Mouse (Mus musculus) thymus, adult 18-20 months (tissue): ENCODE data around the gene Shc1.
"Not testable (repeated sequence)": the region's sequence is repeated elsewhere in the genome, so short reads cannot be mapped to it uniquely, and the experiment has no call there.

Source experiments
- DNase-seq, 2 experiments: peaks; one replicate each; pipeline ENCODE4 v3.0.0; 2022; ENCODE audit warnings: mixed read lengths in 2 of 2

Shc1 gene

GRCm38 (mm10) chr3:89419981-89420380 lies 1.7 kb downstream of the Shc1 start:
- no peak for DNase-seq

- DNase-seq: no peak
These were observed 2.2 kb downstream of the Shc1 start for GRCm38 (mm10) chr3:89420421-89420820.

GRCm38 (mm10) chr3:89421002-89421774 lies 2.9 kb downstream of the Shc1 start:
- no peak for DNase-seq

GRCm38 (mm10) chr3:89421810-89422473 lies 3.7 kb downstream of the Shc1 start:
- no peak for DNase-seq

- DNase-seq: no peak
These were observed 4.4 kb downstream of the Shc1 start for GRCm38 (mm10) chr3:89422556-89423205.

- DNase-seq: no peak
These were observed 6.3 kb downstream of the Shc1 start for GRCm38 (mm10) chr3:89424416-89425140.

- DNase-seq: no peak
These were observed 6.9 kb downstream of the Shc1 start for GRCm38 (mm10) chr3:89425141-89425525.

- DNase-seq: no peak
These were observed 7.6 kb downstream of the Shc1 start for GRCm38 (mm10) chr3:89425876-89426275.

GRCm38 (mm10) chr3:89429021-89429420 lies 10.8 kb downstream of the Shc1 start:
- not testable (repeated sequence) for DNase-seq

- DNase-seq: peak; percentile 90 to 91
These were observed 12.2 kb downstream of the Shc1 start, which contains the start of gene Pygo2 for GRCm38 (mm10) chr3:89430171-89431159. Gene Pygo2 (plus strand): TSS chr3:89430214.

GRCm38 (mm10) chr3:89432606-89433005 lies 14.4 kb downstream of the Shc1 start:
- DNase-seq: no peak

- DNase-seq: no peak
These were observed 16.3 kb downstream of the Shc1 start for GRCm38 (mm10) chr3:89434532-89434931.

GRCm38 (mm10) chr3:89435041-89435440 lies 16.8 kb downstream of the Shc1 start:
- no peak for DNase-seq

- peak in 1 of 2 experiments; percentile 65 for DNase-seq
These were observed 18.2 kb downstream of the Shc1 start, which contains the start of gene Pbxip1 for GRCm38 (mm10) chr3:89436176-89437113. Gene Pbxip1 (plus strand): TSS chr3:89436706.

GRCm38 (mm10) chr3:89437269-89437668 lies 19.0 kb downstream of the Shc1 start:
- peak in 1 of 2 experiments; percentile 48 for DNase-seq

- no peak for DNase-seq
These were observed 22.4 kb downstream of the Shc1 start for GRCm38 (mm10) chr3:89440691-89441090.

- no peak for DNase-seq
These were observed 30.7 kb downstream of the Shc1 start for GRCm38 (mm10) chr3:89448720-89449537.

- DNase-seq: peak in 1 of 2 experiments; percentile 54
These were observed 31.3 kb downstream of the Shc1 start for GRCm38 (mm10) chr3:89449541-89449940.

GRCm38 (mm10) chr3:89451916-89452315 lies 33.7 kb downstream of the Shc1 start:
- peak in 1 of 2 experiments; percentile 62 for DNase-seq
